In the genomic region with DNA sequence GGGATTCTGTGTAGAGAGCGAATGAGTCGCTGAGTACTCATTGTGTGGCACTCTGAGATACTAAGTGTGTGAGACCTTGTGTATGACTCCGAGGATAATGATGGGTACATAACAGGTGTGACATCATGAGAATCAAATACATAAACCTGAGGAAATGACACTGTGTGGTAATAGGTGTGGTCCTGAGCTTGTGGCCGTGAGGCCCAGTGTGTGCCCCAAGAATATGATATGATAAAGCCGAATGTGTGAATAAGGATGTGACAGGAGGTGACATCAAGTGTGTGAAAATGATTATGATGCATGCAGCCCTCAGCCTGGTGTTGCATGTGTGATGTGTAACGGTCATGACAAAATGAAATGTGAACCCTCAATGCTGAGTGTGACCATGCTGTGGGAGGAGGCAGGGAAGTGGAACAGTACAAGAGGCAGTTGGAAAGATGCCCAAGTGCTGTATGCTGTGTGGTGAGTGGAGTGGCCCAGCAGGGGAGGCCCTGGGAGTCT, we compare ENCODE assay signal across 11 mouse cellular contexts. TPM values are rescaled to one million over a fixed set of nuclear protein-coding genes. Genes with fewer than 3 reads are reported as not detected.
DNase-seq lines count a peak whose midpoint lies in the region; ATAC-seq and TF ChIP-seq lines count a peak whose summit lies in the region.
"Had no signal": no experiment of that assay in that cellular context is flagged by ENCODE, and none has a peak within 500 bp of the region (broad histone marks: within the 10 kb centered on the region; RNA-seq: fewer than 3 reads in every experiment).

No protein-coding gene starts in this region.

- no peak for TF ChIP-seq CTCF in lung, adult 2 months (IDR thresholded peaks at IDR 0.05; ENCODE audit: insufficient read depth, low read length)

- ATAC-seq in heart, embryonic 13.5 days (ENCODE audit: extremely low read depth, insufficient number of reproducible peaks, low FRiP score, low TSS enrichment): peak; percentile 9; the same call in 1 of the 2 replicates

- no peaks in the 10 kb centered on the region for H3K9me3 ChIP-seq in heart, embryonic 13.5 days

- H3K27me3 ChIP-seq in heart, embryonic 13.5 days (replicated peaks): peaks cover 5% of the 10 kb centered on the region; the same call in 1 of the 2 replicates

- peaks cover 45% of the 10 kb centered on the region for H3K4me1 ChIP-seq in heart, embryonic 13.5 days
- peaks cover 11% of the 10 kb centered on the region for H3K4me1 ChIP-seq in lung, adult 2 months (ENCODE audit: control insufficient read depth, insufficient read depth, low read length)

- H3K27ac ChIP-seq in heart, embryonic 13.5 days (replicated peaks): peak overlapping the region; percentile 53; the same call in 1 of the 2 replicates

- H3K36me3 ChIP-seq in heart, embryonic 13.5 days: no peaks in the 10 kb centered on the region

- no peak overlapping the region for H3K4me2 ChIP-seq in heart, embryonic 13.5 days

- WGBS in heart, embryonic 13.5 days: 68% methylated on average over 6 of the region's 6 CpGs
- 57% methylated on average over 6 of the region's 6 CpGs for WGBS in lung, adult 2 months

- TF ChIP-seq POLR2A in lung, adult 2 months (IDR thresholded peaks at IDR 0.05; ENCODE audit: borderline replicate concordance, extremely low read depth, low read depth, low read length): no peak

- no peak overlapping the region for H3K9ac ChIP-seq in heart, embryonic 13.5 days

- no peak overlapping the region for H3K4me3 ChIP-seq in heart, embryonic 13.5 days
- no peak overlapping the region for H3K4me3 ChIP-seq in lung, adult 2 months (replicated peaks; ENCODE audit: extremely low read depth, low read depth, low read length)
- H3K4me3 ChIP-seq: myocyte had no signal

- no peak for DNase-seq in heart, adult 8-10 months (ENCODE audit: low spot score)
- DNase-seq in 3T3-L1 (ENCODE audit: low read depth, low spot score) (peak; percentile 45), adipocyte (ENCODE audit: low spot score) (peak; percentile 7)
- DNase-seq in lung, adult 2 months: peak; percentile 66
- no peak for DNase-seq in right cerebral cortex, postnatal 10 days (ENCODE audit: low spot score in 2 of 2)
- DNase-seq in right cerebral cortex, postnatal 14 days: no peak
- no peak for DNase-seq in cerebellum, adult 9-10 months
- DNase-seq: thymus, adult 2 months had no signal

RNA-seq across cellular contexts. Expression of gene Pde2a, which starts 45.1 kb away (rescaled TPM):
- polyA plus RNA-seq in heart, embryonic 13.5 days (2015; fragmentation: Nextera tagmentation; extraction: Ambion mirVana): 10.4 and 11.5 TPM in 2 replicates
- total RNA-seq in heart, adult 8-10 months (2022): 10 to 100 TPM; 46.1 to 58.6 (median 52.8) TPM
- polyA plus RNA-seq in lung, adult 2 months (2012; rRNA removed): 8.7 and 9.3 TPM in 2 replicates

RNA-seq across cellular contexts. Expression of gene Gm45837, which starts 55.9 kb away (rescaled TPM):
- not detected in 2 replicates for polyA plus RNA-seq in heart, embryonic 13.5 days (2015; fragmentation: Nextera tagmentation; extraction: Ambion mirVana)
- total RNA-seq in heart, adult 8-10 months (2022): 1 to 10 TPM in 2 of 4 experiments, not detected in 2; 3.7 to 4.3 TPM
- polyA plus RNA-seq in lung, adult 2 months (2012; rRNA removed): 0.68 and 1.7 TPM in 2 replicates
- total RNA-seq: MEL had no signal
- polyA plus RNA-seq: thymus, adult 2 months had no signal

Comparison
In these comparisons a context has a peak if more than half of its experiments do, and no peak if none do; other contexts are left out.
1. DNase-seq: peak in 3T3-L1 (single experiment), adipocyte (single experiment) and lung, adult 2 months (single experiment); none in heart, adult 8-10 months (single experiment), right cerebral cortex, postnatal 10 days (0 of 2), right cerebral cortex, postnatal 14 days (single experiment) and cerebellum, adult 9-10 months (single experiment).